Mouse (Mus musculus) lung, adult 18-20 months (tissue): Measurements from ENCODE around the gene Hist1h3g.
"Not testable (repeated sequence)": the region's sequence is repeated elsewhere in the genome, so short reads cannot be mapped to it uniquely, and the experiment has no call there.

Source experiments
- DNase-seq, 2 experiments: peaks; one replicate each; pipeline ENCODE4 v3.0.0; 2022; ENCODE audit warnings: mixed read lengths in 2 of 2

The Hist1h3g gene

GRCm38 (mm10) chr13:23560699-23561098 is 25.5 kb downstream of the Hist1h3g start:
- not testable (repeated sequence) for DNase-seq

GRCm38 (mm10) chr13:23561531-23561882 is 26.3 kb downstream of the Hist1h3g start:
- DNase-seq, result not testable (repeated sequence)

- DNase-seq, result peak; percentile 92 to 94
Observed at GRCm38 (mm10) chr13:23561883-23562659, 26.8 kb downstream of the Hist1h3g start, which contains the start of gene Hist1h3e. TSS of gene Hist1h3e (minus strand) at chr13:23562369.

- DNase-seq, result no peak
Observed at GRCm38 (mm10) chr13:23562699-23563462, 27.7 kb downstream of the Hist1h3g start.

- DNase-seq, result no peak
Observed at GRCm38 (mm10) chr13:23564482-23564881, 29.3 kb downstream of the Hist1h3g start.

- not testable (repeated sequence) for DNase-seq
Observed at GRCm38 (mm10) chr13:23570261-23571021, 35.2 kb downstream of the Hist1h3g start.

- DNase-seq, result peak; percentile 51 to 60
Observed at GRCm38 (mm10) chr13:23571022-23571503, 35.8 kb downstream of the Hist1h3g start, which contains the start of the genes Hist1h2ae and Hist1h2bg. TSS of gene Hist1h2ae (minus strand) at chr13:23571220. TSS of gene Hist1h2bg (plus strand) at chr13:23571396.

- not testable (repeated sequence) for DNase-seq
Observed at GRCm38 (mm10) chr13:23571504-23572217, 36.4 kb downstream of the Hist1h3g start.

- DNase-seq, result no peak
Observed at GRCm38 (mm10) chr13:23572218-23573033, 37.2 kb downstream of the Hist1h3g start.

GRCm38 (mm10) chr13:23573034-23573897 is 38.0 kb downstream of the Hist1h3g start:
- DNase-seq, result not testable (repeated sequence)

- peak; percentile 86 to 89 for DNase-seq
Observed at GRCm38 (mm10) chr13:23573898-23574524, 38.8 kb downstream of the Hist1h3g start, which contains the start of the genes Hist1h2bf and Hist1h2ad. TSS of gene Hist1h2bf (minus strand) at chr13:23574196. TSS of gene Hist1h2ad (plus strand) at chr13:23574381.

GRCm38 (mm10) chr13:23574546-23575170 is 39.4 kb downstream of the Hist1h3g start:
- DNase-seq, result not testable (repeated sequence)

- no peak for DNase-seq
Observed at GRCm38 (mm10) chr13:23575271-23575851, 40.1 kb downstream of the Hist1h3g start, which contains the start of gene Hist1h3d. TSS of gene Hist1h3d (plus strand) at chr13:23575763.

GRCm38 (mm10) chr13:23575864-23576313 is 40.7 kb downstream of the Hist1h3g start:
- DNase-seq, result not testable (repeated sequence)

- DNase-seq, result no peak
Observed at GRCm38 (mm10) chr13:23576351-23576881, 41.2 kb downstream of the Hist1h3g start.

GRCm38 (mm10) chr13:23576906-23577639 is 41.9 kb downstream of the Hist1h3g start:
- no peak for DNase-seq

- no peak for DNase-seq
Observed at GRCm38 (mm10) chr13:23577835-23578234, 42.6 kb downstream of the Hist1h3g start.
